Mouse (Mus musculus): ENCODE data around the gene Hinfp.
A peak's percentile ranks its signal among the peaks of the same experiment; 100 is the strongest.
"Not testable (repeated sequence)": the region's sequence is repeated elsewhere in the genome, so short reads cannot be mapped to it uniquely, and the experiment has no call there.

The Hinfp gene

DNA sequence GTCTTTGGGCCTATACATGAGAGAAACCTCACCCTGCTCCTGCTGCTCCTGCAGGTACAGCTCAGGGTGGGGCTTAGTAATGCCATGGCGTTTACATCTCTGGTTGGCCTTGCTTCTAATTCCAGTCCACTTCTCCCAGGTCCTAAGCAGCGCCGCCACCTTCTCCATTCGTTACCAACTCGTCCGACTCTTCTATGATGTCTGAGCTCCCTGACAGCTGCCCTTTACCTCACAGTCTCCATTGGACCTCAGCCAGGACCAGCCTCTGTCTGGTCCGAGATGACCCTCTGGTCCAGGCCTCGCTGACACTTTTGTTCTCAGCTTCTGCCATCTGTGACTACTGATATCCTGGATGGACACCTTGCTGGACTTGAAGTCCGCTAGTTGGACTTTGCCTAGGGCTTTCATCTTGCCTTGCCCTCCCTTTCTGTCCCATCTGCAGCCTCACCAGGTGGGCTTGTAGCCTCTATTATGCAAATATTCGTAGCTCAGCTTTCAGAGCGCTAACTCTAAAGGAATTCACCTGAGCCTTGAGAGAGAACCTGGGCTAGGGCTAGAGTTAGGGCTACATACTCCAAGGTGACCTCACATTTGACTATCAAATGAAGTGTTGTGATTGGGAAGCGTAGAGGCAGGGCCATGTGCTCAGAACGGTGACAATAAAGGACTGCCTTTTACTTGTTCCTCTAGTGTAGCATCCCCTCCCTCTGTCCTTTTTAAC lies 27.6 kb upstream of the Hinfp start:
- DNase-seq (ENCODE audit: low spot score) = no peak

DNA sequence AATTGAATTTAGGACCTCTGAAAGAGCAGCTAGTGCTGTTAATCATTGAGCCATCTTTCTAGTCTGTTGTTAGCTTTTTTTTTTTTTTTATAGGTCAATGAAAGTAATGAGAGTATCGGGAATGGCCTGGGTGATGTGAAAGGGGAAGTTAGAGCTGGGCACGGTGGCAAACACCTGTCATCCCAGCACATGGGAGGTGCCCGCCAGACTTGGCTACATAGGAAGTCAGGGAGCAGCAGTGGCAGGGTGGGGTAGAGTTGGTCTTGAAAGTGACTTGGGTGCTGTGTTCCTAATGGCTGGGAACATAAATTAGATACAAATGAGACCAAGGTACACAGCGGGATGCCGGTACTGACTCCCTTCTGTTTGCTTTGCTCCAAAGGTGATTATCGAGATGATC lies 25.3 kb upstream of the Hinfp start:
- DNase-seq (ENCODE audit: low spot score) = no peak

DNA sequence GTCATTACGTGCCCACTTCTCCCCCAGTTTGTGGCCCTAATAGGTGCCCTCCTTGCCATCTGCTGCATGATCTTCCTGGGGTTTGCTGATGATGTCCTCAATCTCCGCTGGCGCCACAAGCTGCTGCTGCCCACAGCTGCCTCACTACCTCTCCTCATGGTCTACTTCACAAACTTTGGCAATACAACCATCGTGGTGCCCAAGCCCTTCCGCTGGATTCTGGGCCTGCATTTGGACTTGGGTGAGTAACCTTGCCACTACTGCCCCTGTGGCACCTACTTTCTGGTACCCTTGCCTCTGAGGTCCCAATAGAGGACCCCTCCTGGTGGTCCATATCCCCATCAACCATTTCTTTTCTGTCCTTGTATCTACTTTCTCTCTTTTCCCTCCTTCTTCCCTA lies 22.5 kb upstream of the Hinfp start:
- DNase-seq (ENCODE audit: low spot score) = no peak

DNA sequence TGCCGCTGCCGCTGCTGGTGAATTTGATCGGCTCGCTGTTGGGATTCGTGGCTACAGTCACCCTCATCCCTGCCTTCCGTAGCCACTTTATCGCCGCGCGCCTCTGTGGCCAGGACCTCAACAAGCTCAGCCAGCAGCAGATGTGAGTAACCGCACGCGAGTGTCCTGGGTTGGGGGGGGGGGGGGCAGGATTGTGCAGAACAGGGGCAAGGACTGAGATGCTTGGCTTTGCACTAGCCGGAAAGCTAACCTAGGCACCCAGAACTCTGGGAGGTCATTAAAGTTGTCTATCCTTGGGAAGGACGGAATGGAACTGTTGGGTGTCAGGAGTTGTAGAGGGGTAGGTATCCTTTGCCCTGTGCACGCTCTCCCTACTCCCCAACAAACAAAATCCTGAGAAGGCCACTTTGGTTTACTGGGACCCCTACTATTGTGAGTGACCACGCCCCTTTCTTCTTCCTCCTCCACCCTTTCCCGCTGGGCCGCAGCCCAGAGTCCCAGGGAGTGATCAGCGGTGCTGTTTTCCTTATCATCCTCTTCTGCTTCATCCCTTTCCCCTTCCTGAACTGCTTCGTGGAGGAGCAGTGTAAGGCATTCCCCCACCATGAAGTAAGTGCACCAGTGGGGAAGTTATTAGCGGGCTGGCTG lies 21.7 kb upstream of the Hinfp start:
- DNase-seq (ENCODE audit: low spot score) = no peak

DNA sequence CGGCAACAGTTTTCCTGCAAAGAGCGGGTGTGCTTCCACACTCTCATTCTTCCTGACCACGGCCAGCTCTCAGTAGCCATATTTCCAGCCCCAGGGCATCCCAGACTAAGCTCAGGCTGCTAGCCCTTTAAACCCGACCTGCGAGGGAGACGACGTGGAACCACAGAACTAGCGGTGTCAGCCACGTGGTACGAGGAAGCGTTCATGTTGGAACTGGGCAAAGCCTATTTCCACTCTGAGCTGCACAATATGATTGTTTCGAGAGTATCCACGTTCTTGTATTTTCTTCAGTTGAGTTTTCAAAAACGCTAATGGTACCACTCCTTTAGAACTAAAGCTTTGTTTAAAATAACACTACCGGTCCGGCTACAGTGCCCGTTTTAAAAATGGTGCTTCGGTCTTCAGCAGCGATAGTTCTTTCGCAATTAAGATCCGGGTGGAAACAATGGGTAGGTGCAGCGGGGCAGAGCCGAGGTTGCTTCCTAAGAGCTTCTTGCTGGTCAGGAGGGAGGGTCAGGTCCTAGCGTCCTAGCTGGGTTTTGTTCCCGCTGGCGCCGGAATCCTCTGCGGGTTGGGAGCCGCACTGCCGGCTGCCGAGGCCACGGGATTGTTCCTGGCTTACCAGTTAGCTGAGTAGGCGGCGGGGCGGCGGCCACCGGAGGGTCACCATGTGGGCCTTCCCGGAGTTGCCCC lies 21.0 kb upstream of the Hinfp start:
- peak; percentile 58 for DNase-seq (ENCODE audit: low spot score)

DNA sequence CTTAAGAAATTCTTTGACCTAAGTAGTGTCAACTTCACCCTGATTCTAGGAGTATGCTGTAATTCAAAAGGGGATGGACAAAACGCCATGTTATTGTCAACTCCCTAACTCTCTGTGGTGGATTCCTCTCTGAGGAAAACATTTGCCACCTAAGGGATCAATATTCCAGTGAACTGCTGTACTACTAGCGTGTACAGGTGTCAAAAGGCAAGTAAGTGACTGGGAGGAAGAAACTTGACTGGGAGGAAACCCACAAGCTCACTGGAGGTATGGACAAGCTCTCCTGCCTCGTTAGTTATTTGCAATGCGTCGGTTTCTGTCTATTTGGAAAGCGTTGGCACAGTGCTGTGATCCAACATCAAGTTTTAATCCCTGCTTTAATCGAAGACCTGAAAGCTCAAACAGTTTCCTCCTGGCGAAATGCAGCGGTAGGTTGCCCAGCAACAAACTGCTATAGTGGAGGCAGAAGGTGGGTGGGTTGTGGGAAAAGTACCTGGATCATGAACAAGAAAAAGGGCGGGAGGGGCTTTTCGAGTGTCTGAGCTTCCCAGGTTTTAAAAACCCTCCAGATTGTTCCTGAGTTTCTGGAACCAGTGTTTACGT lies 20.4 kb upstream of the Hinfp start, which contains the start of gene Dpagt1:
Gene Dpagt1 (plus strand): TSS at position 252 of the 603 bp plus-strand sequence.
- no peak for DNase-seq (ENCODE audit: low spot score)

DNA sequence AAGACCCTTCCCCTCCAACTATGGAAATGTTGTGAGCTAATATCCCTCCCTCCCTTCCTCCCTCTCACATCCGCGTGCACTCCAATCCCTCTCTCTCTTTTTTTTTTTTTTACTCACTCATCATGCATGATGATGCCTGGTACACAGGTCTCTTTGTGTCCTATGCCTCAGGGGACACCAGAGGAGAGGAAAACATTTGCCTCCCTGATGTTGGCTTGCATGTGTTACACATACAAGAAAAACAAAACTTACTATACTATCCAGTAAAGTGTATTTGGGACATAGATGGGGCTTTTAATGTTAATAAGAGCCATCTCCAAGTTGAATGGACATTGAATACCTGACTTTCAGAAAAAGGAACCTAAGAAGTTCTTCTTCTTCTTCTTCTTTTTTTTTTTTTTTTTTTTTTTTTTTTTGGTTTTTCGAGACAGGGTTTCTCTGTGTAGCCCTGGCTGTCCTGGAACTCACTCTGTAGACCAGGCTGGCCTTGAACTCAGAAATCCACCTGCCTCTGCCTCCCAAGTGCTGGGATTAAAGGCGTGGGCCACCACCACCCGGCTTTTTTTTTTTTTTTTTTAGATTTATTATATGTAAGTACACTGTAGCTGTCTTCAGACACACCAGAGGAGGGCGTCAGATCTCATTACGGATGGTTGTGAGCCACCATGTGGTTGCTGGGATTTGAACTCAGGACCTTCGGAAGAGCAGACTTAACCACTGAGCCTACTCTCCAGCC lies 19.7 kb upstream of the Hinfp start:
- not testable (repeated sequence) for DNase-seq (ENCODE audit: low spot score)

DNA sequence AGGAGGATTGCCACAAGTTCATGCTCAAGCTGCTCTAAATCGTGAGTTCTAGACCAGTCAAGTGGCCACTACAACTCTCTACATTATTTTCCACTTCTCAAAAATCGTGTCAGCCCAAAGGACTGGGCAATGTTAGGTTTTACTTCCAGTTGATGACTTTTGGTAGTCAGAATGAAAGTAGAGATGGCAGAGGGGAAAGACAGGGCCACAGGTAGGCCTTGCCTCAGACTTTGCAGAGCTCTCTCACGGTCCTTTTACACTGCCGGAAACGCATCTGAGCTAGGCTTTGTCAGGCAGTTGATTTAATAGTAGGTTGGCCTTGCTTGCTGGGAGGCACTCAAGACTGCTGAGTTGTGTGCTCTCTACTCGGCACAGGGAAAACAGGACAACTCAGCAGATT lies 18.7 kb upstream of the Hinfp start:
- no peak for DNase-seq (ENCODE audit: low spot score)

DNA sequence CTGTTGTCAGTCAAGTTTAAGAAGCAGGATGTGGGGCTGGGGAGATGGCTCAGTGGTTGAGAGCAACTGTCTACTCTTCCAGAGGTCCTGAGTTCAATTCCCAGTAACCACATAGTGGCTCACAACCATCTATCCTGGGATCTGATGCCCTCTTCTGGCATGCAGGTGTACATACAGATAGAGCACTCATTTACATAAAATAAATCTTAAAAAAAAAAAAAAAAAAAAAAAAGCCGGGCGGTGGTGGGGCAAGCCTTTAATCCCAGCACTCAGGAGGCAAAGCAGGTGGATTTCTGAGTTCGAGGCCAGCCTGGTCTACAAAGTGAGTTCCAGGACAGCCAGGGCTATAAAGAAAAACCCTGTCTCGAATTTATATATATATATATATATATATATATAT lies 18.2 kb upstream of the Hinfp start:
- DNase-seq (ENCODE audit: low spot score) = not testable (repeated sequence)

DNA sequence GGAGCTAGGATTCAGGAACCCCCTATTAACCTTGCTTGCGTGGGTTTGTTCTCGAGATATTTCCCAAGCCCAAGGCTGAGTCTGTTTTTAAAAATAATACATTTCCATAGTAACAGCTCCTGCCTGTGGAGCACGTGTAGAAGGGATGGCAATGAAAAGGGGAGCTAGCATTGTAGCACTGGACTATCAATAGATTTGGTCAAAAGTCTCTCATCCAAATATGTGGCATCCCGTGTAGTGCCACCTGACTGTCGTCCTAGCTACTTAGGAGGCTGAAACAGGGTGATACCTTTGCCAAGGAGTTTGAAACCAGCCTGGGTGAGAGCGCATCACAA lies 15.3 kb upstream of the Hinfp start:
- no peak for DNase-seq (ENCODE audit: low spot score)

DNA sequence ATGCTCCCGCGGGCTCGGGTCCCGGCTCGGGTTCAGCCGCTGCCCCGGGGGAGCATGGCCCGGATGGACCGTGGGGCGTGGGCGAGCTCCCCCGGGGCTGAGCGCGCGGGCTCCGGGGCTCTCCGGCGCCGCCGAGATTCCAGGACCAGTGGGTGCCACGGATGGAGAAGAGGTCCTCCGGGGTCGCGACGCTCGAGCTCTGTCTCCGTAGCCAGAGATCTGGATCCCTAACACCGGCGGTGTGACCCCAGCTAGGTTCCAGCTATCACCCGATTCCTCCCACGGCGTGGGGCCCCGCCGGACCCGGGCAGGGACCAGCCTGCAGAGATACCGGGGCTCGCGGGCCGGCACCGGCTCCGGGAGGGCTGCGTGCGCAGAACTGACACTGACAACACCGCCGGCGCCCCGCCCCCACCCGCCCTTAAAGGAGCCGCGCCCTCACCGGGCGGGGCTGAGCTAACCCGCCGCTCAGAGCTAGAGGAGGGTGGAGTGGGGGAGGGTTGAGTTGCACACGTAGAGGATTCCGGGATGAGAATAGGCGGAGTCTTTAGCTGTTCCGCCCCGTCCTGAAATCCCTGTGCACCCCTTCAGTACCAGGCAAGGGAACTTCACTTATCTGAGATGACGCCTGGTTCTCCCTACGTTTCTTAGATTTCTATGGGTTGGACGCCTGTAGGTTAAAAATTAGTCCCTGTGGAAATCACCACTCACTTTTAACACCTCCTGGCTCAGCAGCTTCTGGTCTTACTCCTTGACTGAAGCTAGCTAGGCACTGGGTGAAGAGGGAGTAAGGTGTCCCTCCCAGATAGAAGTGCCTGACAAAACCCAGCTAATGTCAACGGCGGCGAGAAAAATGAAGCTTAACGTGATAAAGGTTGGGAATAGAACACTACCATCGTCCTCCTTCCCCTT lies 14.7 kb upstream of the Hinfp start, which contains the start of gene C2cd2l:
Gene C2cd2l (minus strand): TSS at position 399 of the 912 bp plus-strand sequence.
- peak; percentile 59 for DNase-seq (ENCODE audit: low spot score)

DNA sequence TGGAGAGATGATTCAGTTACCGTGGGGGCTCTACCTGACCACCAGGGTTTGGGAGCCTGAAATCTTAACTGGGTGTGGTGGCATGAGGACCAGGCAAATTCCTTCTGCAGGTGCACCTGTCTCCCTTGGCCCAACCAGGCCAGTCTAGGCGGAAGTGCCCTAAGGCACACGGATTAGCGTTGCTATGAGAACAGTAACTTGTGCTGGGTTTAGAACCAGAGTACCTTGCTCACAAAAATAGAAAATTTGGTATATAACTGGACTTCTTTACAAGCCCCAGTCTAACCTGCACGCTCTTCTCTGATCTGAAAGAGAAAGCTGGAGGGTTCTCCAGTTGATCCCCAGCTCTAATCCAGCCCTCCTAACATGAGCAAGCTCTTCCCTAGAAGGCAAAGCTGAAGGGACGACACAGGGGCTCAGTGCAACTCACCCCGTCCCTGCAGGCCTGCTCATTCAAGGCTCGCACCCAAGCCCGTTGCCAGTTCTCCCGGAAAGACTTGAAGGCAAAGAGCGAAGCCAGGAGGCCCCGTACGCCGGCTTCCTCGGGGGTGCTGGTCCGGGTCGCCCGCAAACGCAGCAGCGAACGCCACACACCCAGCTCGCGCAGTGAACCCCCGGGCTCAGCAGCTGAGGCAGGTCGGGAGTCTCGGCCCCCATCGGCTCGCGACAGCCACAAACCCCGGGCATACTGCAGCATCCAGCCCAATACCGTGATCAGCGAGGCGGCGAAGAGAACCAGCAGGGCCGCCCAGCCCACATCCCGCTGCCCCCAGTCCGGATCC lies 13.8 kb upstream of the Hinfp start:
- no peak for DNase-seq (ENCODE audit: low spot score)

DNA sequence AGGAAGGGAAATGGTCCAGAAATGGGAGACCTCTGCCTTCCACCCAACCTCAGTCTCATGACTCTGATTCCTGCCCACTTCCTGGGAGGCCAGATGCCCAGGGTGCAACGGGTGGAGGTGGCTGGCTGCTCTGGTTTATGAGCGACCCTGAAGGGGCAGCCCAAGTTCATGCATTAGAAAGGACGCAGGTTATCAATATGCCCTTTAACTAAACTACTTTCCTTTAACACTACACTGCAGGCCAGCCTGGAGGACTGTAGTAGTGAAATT lies 13.3 kb upstream of the Hinfp start:
- DNase-seq (ENCODE audit: low spot score) = no peak

DNA sequence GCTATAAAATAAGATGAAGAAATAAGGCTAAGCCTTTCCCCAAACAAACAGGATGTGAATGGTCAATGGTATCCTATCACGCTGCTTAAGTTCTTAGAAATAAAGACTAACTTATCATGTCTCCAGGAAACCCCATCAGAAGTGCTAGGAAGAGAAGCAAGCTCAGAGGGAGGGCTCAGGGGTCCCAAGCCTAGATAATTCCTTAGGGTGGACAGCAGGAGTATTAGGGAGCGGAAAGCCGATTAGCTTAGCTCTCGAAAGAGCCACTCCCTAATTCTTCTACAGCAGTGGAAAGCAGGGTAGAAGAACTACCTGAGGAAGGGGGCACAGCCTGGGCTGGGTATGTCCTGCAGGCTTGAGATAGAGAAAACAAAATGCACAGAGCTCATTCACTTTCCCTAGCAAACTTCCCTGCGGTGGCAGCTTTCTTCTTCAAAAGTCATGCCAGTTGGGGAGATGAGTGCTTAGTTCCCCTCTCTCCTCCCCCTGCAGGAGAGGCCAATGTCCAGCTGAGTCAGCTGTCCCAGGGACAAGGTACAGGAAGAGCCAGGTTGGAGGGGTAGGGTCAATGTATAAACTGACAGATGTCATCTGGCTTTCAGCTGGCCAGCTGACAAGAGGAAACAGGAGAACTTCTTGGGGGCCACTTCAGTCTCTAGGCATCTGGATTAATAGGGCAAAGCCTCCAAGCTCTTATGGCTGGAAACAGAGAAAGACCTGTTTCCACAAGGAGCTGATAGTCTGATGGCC lies 12.8 kb upstream of the Hinfp start:
- no peak for DNase-seq (ENCODE audit: low spot score)

DNA sequence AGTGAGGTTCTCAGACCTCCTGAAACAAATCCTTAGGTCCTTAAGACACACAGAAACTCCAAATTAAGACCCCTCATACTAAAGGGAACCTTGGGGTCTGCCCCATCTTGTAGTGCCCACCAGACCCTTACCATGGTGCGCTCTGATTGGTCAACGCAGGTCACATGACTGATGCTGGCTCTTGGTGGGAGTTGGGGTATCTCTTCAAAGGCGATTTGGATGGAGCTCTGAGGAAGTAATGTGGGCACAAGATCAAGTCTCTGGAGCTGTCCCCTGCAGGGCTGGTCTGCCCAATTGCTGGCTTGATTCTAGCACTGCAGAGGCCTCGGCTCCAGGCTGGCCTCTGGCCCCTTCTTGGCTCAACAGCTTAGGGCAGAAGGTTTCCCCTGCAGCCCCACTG lies 12.0 kb upstream of the Hinfp start:
- no peak for DNase-seq (ENCODE audit: low spot score)

DNA sequence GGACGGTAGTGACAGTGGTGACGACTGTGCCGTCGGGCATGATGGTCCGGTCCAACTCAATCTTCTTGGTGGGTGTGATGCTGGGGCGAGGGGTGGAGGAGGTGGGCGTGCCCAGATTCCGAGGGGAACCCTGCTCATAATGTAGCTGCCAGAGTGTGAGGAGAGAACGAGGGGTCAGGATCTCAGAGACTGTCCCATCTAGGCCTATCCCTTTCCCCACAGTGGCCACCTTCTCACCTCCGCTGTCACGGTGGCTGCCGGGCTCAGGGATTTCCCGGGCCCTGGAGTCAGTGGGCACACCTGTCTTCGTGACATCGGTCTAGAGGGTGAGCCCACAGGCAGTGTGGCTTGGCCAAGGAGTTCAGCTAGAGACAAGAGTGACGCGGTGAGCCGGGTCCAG lies 9.4 kb upstream of the Hinfp start:
- DNase-seq (ENCODE audit: low spot score) = no peak

DNA sequence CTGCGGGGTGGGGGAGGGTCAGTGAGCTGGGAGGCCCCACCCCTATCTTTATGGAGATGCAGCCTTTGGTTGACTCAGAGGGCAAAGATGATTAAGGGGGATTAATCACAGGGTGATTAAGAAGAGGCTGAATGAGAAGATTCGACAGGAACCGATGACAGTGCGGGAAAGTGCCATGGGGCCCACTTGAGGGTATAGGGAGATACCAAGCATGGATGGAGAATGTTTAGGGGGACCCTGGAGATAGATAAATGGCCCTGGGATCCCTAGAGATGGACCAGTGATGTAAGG lies 8.7 kb upstream of the Hinfp start:
- no peak for DNase-seq (ENCODE audit: low spot score)

DNA sequence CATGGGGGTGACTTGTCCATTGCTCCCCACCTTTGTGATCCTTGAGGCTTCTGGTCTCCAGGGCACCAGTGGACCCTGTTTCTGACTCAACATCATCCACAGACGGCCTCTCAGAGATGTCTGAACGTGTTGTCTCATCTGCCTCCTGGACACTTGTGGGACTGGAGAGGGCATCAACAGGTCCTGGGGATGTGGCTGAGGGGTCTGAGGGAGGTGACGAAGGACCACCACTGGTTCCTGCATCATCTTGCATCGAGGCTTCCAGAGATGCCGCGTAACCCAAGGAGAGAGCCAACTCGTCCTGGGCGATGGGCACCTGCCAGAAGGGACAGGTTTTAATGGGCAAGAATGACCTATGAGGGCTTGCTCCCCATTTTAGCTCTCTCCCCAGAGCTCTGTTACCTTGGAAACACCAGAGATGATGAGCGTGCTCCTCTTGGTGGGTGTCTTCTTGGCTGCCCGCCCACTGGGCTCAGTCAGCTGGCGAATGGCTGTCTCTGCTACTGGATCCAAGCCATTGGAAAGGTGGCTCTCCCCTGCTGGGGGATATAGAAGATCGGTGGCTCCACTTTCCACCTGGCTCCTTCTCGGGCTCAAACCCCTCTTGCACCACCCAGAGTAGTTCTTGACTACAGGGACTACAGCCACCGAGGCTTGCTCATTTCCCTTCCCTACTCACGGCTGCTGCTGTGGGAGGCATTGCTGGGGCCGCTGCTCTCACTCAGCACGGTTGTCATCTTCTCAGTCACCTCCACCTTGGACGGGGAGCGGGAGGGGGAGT lies 8.2 kb upstream of the Hinfp start:
- no peak for DNase-seq (ENCODE audit: low spot score)
